Mouse (Mus musculus): ENCODE measurements at regions not wholly inside any gene's neighbourhood (a gene's known extent, or its start where the extent isn't known, plus 50 kb on each side); places are given as distances from the start of the nearest gene placed in this dataset.

GRCm38 (mm10) chr2:55892821-55893535 lies 457.2 kb downstream of the Kcnj3 start:
- no peaks in the 10 kb centered on the region for H3K36me3 ChIP-seq (ENCODE audit: control insufficient read depth, insufficient read depth)
- H3K9me3 ChIP-seq (ENCODE audit: control insufficient read depth): no peaks in the 10 kb centered on the region
- H3K27me3 ChIP-seq (replicated peaks; ENCODE audit: control insufficient read depth, insufficient read depth, low read length): no peaks in the 10 kb centered on the region
- H3K27ac ChIP-seq (ENCODE audit: low read depth, low read length): no peak overlapping the region
- 45% methylated on average over 1 of the region's 1 CpGs for WGBS
- TF ChIP-seq CTCF (IDR thresholded peaks at IDR 0.05; ENCODE audit: low read depth): no peak
- H3K4me1 ChIP-seq (replicated peaks; ENCODE audit: control insufficient read depth, insufficient read depth, low read length): no peaks in the 10 kb centered on the region
- ATAC-seq: no peak
- no peak overlapping the region for H3K4me3 ChIP-seq (ENCODE audit: low read depth, low read length)
- H3K9ac ChIP-seq (ENCODE audit: low read depth, low read length): no peak overlapping the region
- H3K4me2 ChIP-seq (replicated peaks; ENCODE audit: low read depth): no peak overlapping the region

- Histone ChIP-seq H3K9ac (ENCODE audit: low read depth, low read length) (no peak overlapping the region), H3K9me3 (ENCODE audit: control insufficient read depth) (no peaks in the 10 kb centered on the region), H3K4me2 (replicated peaks; ENCODE audit: low read depth) (no peak overlapping the region), H3K4me1 (replicated peaks; ENCODE audit: control insufficient read depth, insufficient read depth, low read length) (no peaks in the 10 kb centered on the region), H3K36me3 (ENCODE audit: control insufficient read depth, insufficient read depth) (no peaks in the 10 kb centered on the region), H3K4me3 (ENCODE audit: low read depth, low read length) (no peak overlapping the region), H3K27ac (ENCODE audit: low read depth, low read length) (no peak overlapping the region), H3K27me3 (replicated peaks; ENCODE audit: control insufficient read depth, insufficient read depth, low read length) (no peaks in the 10 kb centered on the region)
- TF ChIP-seq CTCF (IDR thresholded peaks at IDR 0.05; ENCODE audit: low read depth): peak; percentile 49
- no peak for ATAC-seq
- 66% methylated on average over 1 of the region's 1 CpGs for WGBS
These were observed 484.5 kb downstream of the Kcnj3 start for GRCm38 (mm10) chr2:55920294-55920693.

All from intestine, postnatal 0 days (tissue).